Comparison of ENCODE assay signal across 9 mouse cellular contexts in the genomic region with DNA sequence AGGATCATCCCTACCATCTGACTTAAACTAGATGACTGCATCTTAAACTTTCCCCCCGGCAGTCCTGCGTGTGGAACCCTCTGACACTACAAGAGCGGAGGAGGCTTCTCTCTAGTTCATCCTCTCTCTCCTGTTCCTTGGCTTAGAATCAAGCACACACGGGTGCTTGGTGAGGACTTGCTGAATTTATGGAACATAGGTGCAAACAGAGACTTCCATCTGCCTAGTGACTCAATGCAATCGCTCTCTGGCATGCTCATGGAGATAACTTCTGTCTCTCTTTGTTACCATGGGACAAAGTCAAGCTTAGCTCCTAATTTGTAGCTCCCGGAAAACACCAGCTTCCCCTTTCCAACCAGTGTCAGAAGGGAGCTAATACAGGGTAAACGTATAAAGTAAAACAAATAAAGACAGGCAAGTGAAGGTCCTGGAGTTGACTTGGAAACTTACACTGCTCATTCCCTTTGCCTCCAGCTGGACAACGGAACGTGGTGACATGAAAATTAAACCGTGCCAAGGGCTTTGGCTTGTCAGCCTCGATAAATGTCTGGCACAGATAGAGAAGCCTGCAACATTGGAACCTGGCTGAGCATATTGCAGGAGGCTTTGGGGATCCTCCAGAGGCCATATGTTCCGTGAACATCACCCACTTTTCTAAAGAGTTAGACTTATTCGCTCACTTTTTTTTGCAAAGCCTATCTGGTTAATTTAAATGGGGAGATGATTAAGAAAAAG.
DNase-seq lines count a peak whose midpoint lies in the region; ATAC-seq and TF ChIP-seq lines count a peak whose summit lies in the region.
"Had no signal": no experiment of that assay in that cellular context is flagged by ENCODE, and none has a peak within 500 bp of the region (broad histone marks: within the 10 kb centered on the region; RNA-seq: fewer than 3 reads in every experiment).

No protein-coding gene starts in this region.

- H3K27ac ChIP-seq in embryonic facial prominence, embryonic 14.5 days (replicated peaks; ENCODE audit: low read depth, low read length), result no peak overlapping the region
- H3K27ac ChIP-seq in embryonic facial prominence, embryonic 10.5 days (replicated peaks), result no peak overlapping the region
- no peak overlapping the region for H3K27ac ChIP-seq in lung, embryonic 14.5 days (ENCODE audit: low read depth)
- no peak overlapping the region for H3K27ac ChIP-seq in thymus, adult 2 months (ENCODE audit: control insufficient read depth, insufficient read depth, low read length)
- H3K27ac ChIP-seq: midbrain, embryonic 15.5 days had no signal

- H3K4me3 ChIP-seq in embryonic facial prominence, embryonic 14.5 days (ENCODE audit: low read depth, low read length), result no peak overlapping the region
- H3K4me3 ChIP-seq in embryonic facial prominence, embryonic 10.5 days, result no peak overlapping the region
- no peak overlapping the region for H3K4me3 ChIP-seq in lung, embryonic 14.5 days (ENCODE audit: low read depth, low read length)
- no peak overlapping the region for H3K4me3 ChIP-seq in lung, adult 2 months (replicated peaks; ENCODE audit: extremely low read depth, low read depth, low read length)
- H3K4me3 ChIP-seq in thymus, adult 2 months (ENCODE audit: control insufficient read depth, insufficient read depth, low read length), result no peak overlapping the region
- H3K4me3 ChIP-seq: midbrain, embryonic 15.5 days had no signal

- peak; percentile 38 for DNase-seq in embryonic facial prominence, embryonic 14.5 days (ENCODE audit: low spot score)
- no peak for DNase-seq in embryonic facial prominence, embryonic 10.5 days (ENCODE audit: low spot score)
- peak; percentile 68 for DNase-seq in lung, embryonic 14.5 days
- no peak for DNase-seq in lung, adult 2 months
- peak; percentile 36 for DNase-seq in heart, postnatal 4 days
- peak; percentile 54 for DNase-seq in telencephalon, adult 2 months (ENCODE audit: low read depth, low spot score)
- DNase-seq in liver, result no peak
- no peak for DNase-seq in thymus, adult 2 months

- TF ChIP-seq CTCF in lung, embryonic 14.5 days (IDR thresholded peaks at IDR 0.05; ENCODE audit: low read depth), result no peak
- no peak for TF ChIP-seq CTCF in lung, adult 2 months (IDR thresholded peaks at IDR 0.05; ENCODE audit: insufficient read depth, low read length)
- no peak for TF ChIP-seq CTCF in thymus, adult 2 months (IDR thresholded peaks at IDR 0.05; ENCODE audit: borderline replicate concordance, control insufficient read depth, extremely low read depth, insufficient read depth, low read length, poor library complexity)

- H3K27me3 ChIP-seq in embryonic facial prominence, embryonic 14.5 days (replicated peaks; ENCODE audit: control insufficient read depth, insufficient read depth, low read length), result no peaks in the 10 kb centered on the region
- H3K27me3 ChIP-seq in embryonic facial prominence, embryonic 10.5 days (replicated peaks; ENCODE audit: low read depth, poor library complexity, severe bottlenecking), result no peaks in the 10 kb centered on the region
- no peaks in the 10 kb centered on the region for H3K27me3 ChIP-seq in lung, embryonic 14.5 days (ENCODE audit: insufficient read depth, low read length)
- no peaks in the 10 kb centered on the region for H3K27me3 ChIP-seq in thymus, adult 2 months (ENCODE audit: control insufficient read depth, insufficient read depth, low read length)
- H3K27me3 ChIP-seq: midbrain, embryonic 15.5 days had no signal

- H3K36me3 ChIP-seq in embryonic facial prominence, embryonic 14.5 days (ENCODE audit: control insufficient read depth, insufficient read depth, low read length), result no peaks in the 10 kb centered on the region
- H3K36me3 ChIP-seq in embryonic facial prominence, embryonic 10.5 days (replicated peaks), result no peaks in the 10 kb centered on the region
- H3K36me3 ChIP-seq in lung, embryonic 14.5 days (ENCODE audit: insufficient read depth), result no peaks in the 10 kb centered on the region
- no peaks in the 10 kb centered on the region for H3K36me3 ChIP-seq in thymus, adult 2 months (ENCODE audit: control insufficient read depth, insufficient read depth, low read length)
- H3K36me3 ChIP-seq: midbrain, embryonic 15.5 days had no signal

- H3K9ac ChIP-seq in embryonic facial prominence, embryonic 14.5 days (ENCODE audit: low read depth, low read length), result no peak overlapping the region
- H3K9ac ChIP-seq in lung, embryonic 14.5 days, result no peak overlapping the region
- H3K9ac ChIP-seq: midbrain, embryonic 15.5 days had no signal

- no peak for ATAC-seq in embryonic facial prominence, embryonic 14.5 days (ENCODE audit: low read depth)
- ATAC-seq in lung, embryonic 14.5 days (ENCODE audit: insufficient read depth), result peak; percentile 28; the same call in 1 of the 2 replicates
- ATAC-seq: midbrain, embryonic 15.5 days had no signal

- WGBS in embryonic facial prominence, embryonic 14.5 days, result 70% methylated on average over 13 of the region's 13 CpGs
- 85% methylated on average over 13 of the region's 13 CpGs for WGBS in embryonic facial prominence, embryonic 10.5 days
- 52% methylated on average over 13 of the region's 13 CpGs for WGBS in lung, embryonic 14.5 days
- 62% methylated on average over 13 of the region's 13 CpGs for whole genome bisulfite sequencing in lung, adult 2 months
- 77% methylated on average over 13 of the region's 13 CpGs for WGBS in thymus, adult 2 months

- no peaks in the 10 kb centered on the region for H3K4me1 ChIP-seq in embryonic facial prominence, embryonic 14.5 days (ENCODE audit: control insufficient read depth, insufficient read depth, low read length)
- no peaks in the 10 kb centered on the region for H3K4me1 ChIP-seq in embryonic facial prominence, embryonic 10.5 days
- no peaks in the 10 kb centered on the region for H3K4me1 ChIP-seq in lung, embryonic 14.5 days (ENCODE audit: insufficient read depth)
- H3K4me1 ChIP-seq in lung, adult 2 months (ENCODE audit: control insufficient read depth, insufficient read depth, low read length), result no peaks in the 10 kb centered on the region
- no peaks in the 10 kb centered on the region for H3K4me1 ChIP-seq in thymus, adult 2 months (replicated peaks; ENCODE audit: control insufficient read depth, insufficient read depth, low read length)
- H3K4me1 ChIP-seq: midbrain, embryonic 15.5 days had no signal

- H3K9me3 ChIP-seq in embryonic facial prominence, embryonic 14.5 days (ENCODE audit: control insufficient read depth, low read length), result no peaks in the 10 kb centered on the region
- H3K9me3 ChIP-seq in embryonic facial prominence, embryonic 10.5 days, result no peaks in the 10 kb centered on the region
- no peaks in the 10 kb centered on the region for H3K9me3 ChIP-seq in lung, embryonic 14.5 days (ENCODE audit: low read depth, low read length)
- H3K9me3 ChIP-seq: midbrain, embryonic 15.5 days had no signal

- TF ChIP-seq POLR2A in lung, adult 2 months (IDR thresholded peaks at IDR 0.05; ENCODE audit: borderline replicate concordance, extremely low read depth, low read depth, low read length), result no peak
- TF ChIP-seq POLR2A in thymus, adult 2 months (IDR thresholded peaks at IDR 0.05; ENCODE audit: control insufficient read depth, extremely low read depth, insufficient read depth, low read length, poor library complexity), result no peak

- no peak overlapping the region for H3K4me2 ChIP-seq in embryonic facial prominence, embryonic 14.5 days (ENCODE audit: low read depth, low read length)
- H3K4me2 ChIP-seq in lung, embryonic 14.5 days, result no peak overlapping the region
- H3K4me2 ChIP-seq: midbrain, embryonic 15.5 days had no signal

Comparison
In these comparisons a context has a peak if more than half of its experiments do, and no peak if none do; other contexts are left out.
1. DNase-seq: peak in embryonic facial prominence, embryonic 14.5 days (single experiment), lung, embryonic 14.5 days (single experiment), heart, postnatal 4 days (single experiment) and telencephalon, adult 2 months (single experiment); none in embryonic facial prominence, embryonic 10.5 days (single experiment), lung, adult 2 months (single experiment), liver (single experiment) and thymus, adult 2 months (single experiment).